Mouse (Mus musculus) heart, embryonic 15.5 days (tissue): ENCODE data around the gene Pgap2. TPM values are rescaled to one million over a fixed set of nuclear protein-coding genes. Genes with fewer than 3 reads are reported as not detected.

Experiments
- ATAC-seq: fragments of 200-750 bp; cut with Nextera tagmentation; replicated peaks from 2 replicates; pipeline ENCODE4 v1.8.0; 2017; ENCODE audit warnings: low read depth, moderate TSS enrichment; ENCODE audit not compliant: insufficient number of reproducible peaks, insufficient read depth, low FRiP score
- H3K27ac ChIP-seq: fragments of 300-500 bp; sonication (generic); 2 replicates; pipeline ENCODE4 v1.5.1; 2015; ENCODE audit warnings: mild to moderate bottlenecking, inconsistent platforms
- H3K27me3 ChIP-seq: fragments of 300-500 bp; sonication (generic); 2 replicates; pipeline ENCODE4 v1.6.1; 2015; ENCODE audit warnings: inconsistent platforms
- H3K36me3 ChIP-seq: fragments of 300-500 bp; sonication (generic); 2 replicates; pipeline ENCODE4 v1.6.1; 2015; ENCODE audit warnings: mild to moderate bottlenecking, inconsistent platforms
- H3K4me1 ChIP-seq: fragments of 300-500 bp; sonication (generic); replicated peaks from 2 replicates; pipeline ENCODE4 v1.6.1; 2015; ENCODE audit warnings: inconsistent platforms
- H3K4me2 ChIP-seq: fragments of 300-500 bp; sonication (generic); 2 replicates; pipeline ENCODE4 v1.6.1; 2015; ENCODE audit warnings: inconsistent platforms, mild to moderate bottlenecking, moderate library complexity
- H3K4me3 ChIP-seq: fragments of 300-500 bp; sonication (generic); 2 replicates; pipeline ENCODE4 v1.5.1; 2015; ENCODE audit warnings: mild to moderate bottlenecking, inconsistent platforms
- H3K9ac ChIP-seq: fragments of 300-500 bp; sonication (generic); 2 replicates; pipeline ENCODE4 v1.6.1; 2015; ENCODE audit warnings: mild to moderate bottlenecking, inconsistent platforms
- H3K9me3 ChIP-seq: fragments of 300-500 bp; sonication (generic); replicated peaks from 2 replicates; pipeline ENCODE4 v1.6.1; 2016; ENCODE audit warnings: inconsistent platforms
- WGBS: fragments of 180-500 bp; shearing (Covaris S2); methylation state at CpG from one replicate; pipeline ENCODE4 v1.1.7; 2015; ENCODE audit warnings: mixed read lengths; 5-methylcytosine and 5-hydroxymethylcytosine counted together
- polyA plus RNA-seq: library from polyadenylated mRNA; unstranded; fragments of >200 nt; fragmentation: Nextera tagmentation; extraction: Ambion mirVana; gene quantifications from 2 replicates; pipeline ENCODE4 v1.2.1, GENCODE M21; 2015

Gene Pgap2
- 50.8 and 59.0 TPM in 2 replicates for polyA plus RNA-seq

GRCm38 (mm10) chr7:102209756-102210721 lies at the start of gene Pgap2, which contains the start of gene Nup98:
TSS of gene Pgap2 (plus strand) at chr7:102210208.
TSS of gene Nup98 (minus strand) at chr7:102210176.
- Histone ChIP-seq H3K9me3 (no peaks in the 10 kb centered on the region), H3K27me3 (no peaks in the 10 kb centered on the region), H3K27ac (peak within 1 kb of the TSS; percentile 96), H3K36me3 (no peaks in the 10 kb centered on the region), H3K4me3 (peak within 1 kb of the TSS; percentile 89), H3K4me1 (peaks cover 9% of the 10 kb centered on the region), H3K4me2 (peak within 1 kb of the TSS; percentile 75), H3K9ac (peak within 1 kb of the TSS; percentile 88)
- peak; percentile 98 for ATAC-seq
- under 1% methylated on average over 85 of the region's 87 CpGs for WGBS

DNA sequence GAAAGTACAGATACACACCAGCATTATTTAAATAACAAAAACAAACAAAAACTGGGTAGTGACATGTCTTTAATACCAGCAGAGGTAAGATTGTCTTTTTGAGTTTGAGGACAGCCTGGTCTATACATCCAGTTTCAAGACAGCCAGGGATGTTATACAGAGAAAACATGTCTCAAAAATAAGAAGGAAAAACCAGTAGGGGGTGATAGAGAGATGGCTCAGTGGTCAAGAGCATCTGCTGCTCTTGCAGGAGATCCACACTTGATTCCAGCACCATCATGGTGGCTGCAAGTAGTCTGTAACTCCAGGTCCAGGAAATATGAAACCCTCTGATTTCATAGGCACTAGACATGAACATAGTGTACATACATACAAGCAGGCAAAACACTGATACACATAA lies 39.7 kb upstream of the Pgap2 start:
- H3K4me2 ChIP-seq: no peak overlapping the region
- H3K36me3 ChIP-seq: peaks cover 21% of the 10 kb centered on the region
- H3K9me3 ChIP-seq: no peaks in the 10 kb centered on the region
- no peak for ATAC-seq
- H3K9ac ChIP-seq: no peak overlapping the region
- H3K27me3 ChIP-seq: no peaks in the 10 kb centered on the region
- no peak overlapping the region for H3K4me3 ChIP-seq
- H3K4me1 ChIP-seq: no peaks in the 10 kb centered on the region
- H3K27ac ChIP-seq: no peak overlapping the region

- Histone ChIP-seq H3K9ac (no peak overlapping the region), H3K4me2 (no peak overlapping the region), H3K4me3 (no peak overlapping the region), H3K36me3 (peaks cover 64% of the 10 kb centered on the region), H3K27me3 (no peaks in the 10 kb centered on the region), H3K27ac (no peak overlapping the region), H3K9me3 (no peaks in the 10 kb centered on the region), H3K4me1 (no peaks in the 10 kb centered on the region)
- no peak for ATAC-seq
- 86% methylated on average over 3 of the region's 3 CpGs for WGBS
Observed at GRCm38 (mm10) chr7:102183849-102184248, 26.2 kb upstream of the Pgap2 start.

DNA sequence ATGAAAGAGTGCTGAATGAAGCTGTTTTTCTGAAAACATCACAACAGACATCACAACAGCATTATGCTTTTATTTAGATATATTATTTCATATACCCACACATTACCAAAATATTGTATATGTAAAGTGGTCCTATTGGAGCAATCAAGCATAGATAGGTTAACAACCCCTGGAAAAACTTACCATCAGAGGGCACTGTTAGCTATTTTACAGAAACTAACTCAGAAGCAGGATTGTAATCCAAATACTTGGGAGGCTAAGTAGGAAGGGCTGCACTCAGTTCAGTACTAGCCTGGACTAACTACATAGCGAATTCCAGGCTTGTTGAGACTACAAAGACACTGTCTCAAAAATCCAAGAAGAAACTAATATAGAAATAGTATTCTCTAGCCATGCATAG lies 17.7 kb upstream of the Pgap2 start:
- Histone ChIP-seq H3K27ac (no peak overlapping the region), H3K4me2 (no peak overlapping the region), H3K27me3 (no peaks in the 10 kb centered on the region), H3K9me3 (no peaks in the 10 kb centered on the region), H3K4me3 (no peak overlapping the region), H3K36me3 (peaks cover 69% of the 10 kb centered on the region), H3K9ac (no peak overlapping the region), H3K4me1 (no peaks in the 10 kb centered on the region)
- no peak for ATAC-seq
- 95% methylated on average over 1 of the region's 1 CpGs for WGBS

DNA sequence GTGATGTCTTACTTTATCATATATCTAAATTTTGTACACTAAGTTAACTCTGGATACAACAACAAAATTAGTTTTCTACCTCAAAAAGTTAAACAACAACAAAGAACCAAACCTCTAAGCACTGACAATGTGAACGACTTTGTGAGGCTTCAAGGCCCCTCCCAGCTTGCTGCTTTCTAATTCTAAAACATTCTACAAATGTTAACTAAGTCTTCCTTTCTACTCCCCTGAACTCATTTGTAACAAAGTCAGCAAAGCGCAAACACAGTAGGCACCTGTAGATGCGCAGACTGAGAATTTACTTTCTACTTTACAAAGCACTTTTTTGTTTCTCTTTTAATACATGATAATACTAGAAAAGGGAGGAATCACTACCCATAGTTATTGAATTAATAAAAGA lies 9.4 kb upstream of the Pgap2 start:
- Histone ChIP-seq H3K4me3 (no peak overlapping the region), H3K36me3 (0 out of 2 replicates have a peak, but pooled peaks cover 4% of the 10 kb centered on the region), H3K4me1 (peaks cover 3% of the 10 kb centered on the region; the same call in 1 of the 2 replicates), H3K27ac (no peak overlapping the region), H3K9ac (no peak overlapping the region), H3K27me3 (no peaks in the 10 kb centered on the region), H3K4me2 (no peak overlapping the region), H3K9me3 (no peaks in the 10 kb centered on the region)
- ATAC-seq: no peak
- 84% methylated on average over 3 of the region's 3 CpGs for WGBS

- Histone ChIP-seq H3K27ac (no peak overlapping the region), H3K27me3 (no peaks in the 10 kb centered on the region), H3K4me2 (no peak overlapping the region), H3K9me3 (no peaks in the 10 kb centered on the region), H3K36me3 (0 out of 2 replicates have a peak, but pooled peaks cover 4% of the 10 kb centered on the region), H3K4me3 (no peak overlapping the region), H3K9ac (no peak overlapping the region), H3K4me1 (peaks cover 3% of the 10 kb centered on the region; the same call in 1 of the 2 replicates)
- ATAC-seq: no peak
Observed at GRCm38 (mm10) chr7:102200996-102201785, 8.8 kb upstream of the Pgap2 start.

DNA sequence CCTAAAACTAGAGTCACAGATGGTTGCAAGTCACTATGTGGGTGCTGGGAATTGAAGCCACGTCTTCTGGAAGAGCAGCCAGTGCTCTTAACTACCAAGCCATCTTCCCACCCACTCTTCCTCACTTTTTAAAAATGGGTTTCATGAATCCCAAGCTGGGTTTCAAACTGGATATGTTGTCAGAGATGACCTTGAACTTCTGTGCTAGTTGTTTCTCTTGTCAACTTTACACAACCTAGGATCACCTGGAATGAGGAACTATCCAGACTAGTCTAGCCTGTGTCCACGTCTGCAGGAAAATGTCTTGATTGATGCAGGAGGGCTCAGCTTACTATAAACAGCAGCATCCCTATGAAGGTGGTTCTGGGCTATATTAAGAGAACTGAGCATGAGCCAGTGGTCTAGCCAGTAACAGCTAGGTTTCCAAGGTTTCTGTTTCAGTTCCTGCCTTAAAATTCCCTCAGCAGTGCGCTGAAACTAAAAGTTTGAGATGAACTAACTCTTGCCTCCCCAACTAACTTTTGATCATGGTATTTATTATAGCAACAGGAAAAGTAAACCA lies 5.6 kb upstream of the Pgap2 start:
- Histone ChIP-seq H3K9ac (no peak overlapping the region), H3K9me3 (no peaks in the 10 kb centered on the region), H3K27ac (no peak overlapping the region), H3K36me3 (0 out of 2 replicates have a peak, but pooled peaks cover 4% of the 10 kb centered on the region), H3K4me2 (no peak overlapping the region), H3K4me3 (no peak overlapping the region), H3K27me3 (no peaks in the 10 kb centered on the region), H3K4me1 (peaks cover 12% of the 10 kb centered on the region)
- 83% methylated on average over 3 of the region's 3 CpGs for WGBS
- no peak for ATAC-seq

- H3K4me3 ChIP-seq: no peak overlapping the region
- ATAC-seq: no peak
- no peak overlapping the region for H3K9ac ChIP-seq
- 0 out of 2 replicates have a peak, but pooled peaks cover 4% of the 10 kb centered on the region for H3K36me3 ChIP-seq
- H3K9me3 ChIP-seq: no peaks in the 10 kb centered on the region
- no peaks in the 10 kb centered on the region for H3K27me3 ChIP-seq
- peaks cover 12% of the 10 kb centered on the region for H3K4me1 ChIP-seq
- WGBS: 53% methylated on average over 1 of the region's 1 CpGs
- H3K27ac ChIP-seq: no peak overlapping the region
- no peak overlapping the region for H3K4me2 ChIP-seq
Observed at GRCm38 (mm10) chr7:102205646-102206045, 4.4 kb upstream of the Pgap2 start.

GRCm38 (mm10) chr7:102208806-102209363 lies 1.1 kb upstream of the Pgap2 start:
- Histone ChIP-seq H3K4me3 (peak overlapping the region; percentile 89), H3K4me2 (peak overlapping the region; percentile 75), H3K9ac (peak overlapping the region; percentile 88), H3K4me1 (peaks cover 9% of the 10 kb centered on the region), H3K27me3 (no peaks in the 10 kb centered on the region), H3K36me3 (0 out of 2 replicates have a peak, but pooled peaks cover 4% of the 10 kb centered on the region), H3K9me3 (no peaks in the 10 kb centered on the region), H3K27ac (0 out of 2 replicates have a peak overlapping the region, but pooled peaks have one; percentile 96)
- no peak for ATAC-seq
- WGBS: 35% methylated on average over 4 of the region's 4 CpGs

DNA sequence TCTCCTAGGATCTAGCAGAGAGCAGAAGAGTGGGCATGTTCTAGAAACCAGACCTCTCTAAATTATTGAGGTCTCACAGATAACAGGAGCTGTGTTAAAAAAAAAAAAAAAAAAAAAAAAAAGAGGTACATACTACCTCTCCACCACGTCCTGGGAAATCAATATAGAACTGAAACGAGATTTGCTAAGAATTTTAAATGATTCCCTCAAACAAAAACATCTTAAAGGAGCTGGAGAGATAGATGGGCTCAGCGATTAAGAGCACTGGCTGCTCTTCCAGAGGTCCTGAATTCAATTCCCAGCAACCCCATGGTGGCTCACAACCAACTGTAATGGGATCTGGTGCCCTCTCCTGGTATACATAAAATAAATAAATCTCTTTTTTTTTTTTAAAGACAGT lies 1.1 kb downstream of the Pgap2 start:
- WGBS: 61% methylated on average over 3 of the region's 3 CpGs
- Histone ChIP-seq H3K36me3 (no peaks in the 10 kb centered on the region), H3K27me3 (no peaks in the 10 kb centered on the region)

More for the DNA sequence above, 1.1 kb downstream of the Pgap2 start:
- Histone ChIP-seq H3K4me3 (peak overlapping the region; percentile 89), H3K4me2 (peak overlapping the region; percentile 70), H3K9ac (peak overlapping the region; percentile 71), H3K27ac (peak overlapping the region; percentile 86), H3K4me1 (peaks cover 9% of the 10 kb centered on the region), H3K9me3 (no peaks in the 10 kb centered on the region)
- no peak for ATAC-seq
